Mouse (Mus musculus): ENCODE results near the gene Nxnl1.

The Nxnl1 gene

GRCm38 (mm10) chr8:71558071-71558957 is 8.1 kb downstream of the Nxnl1 start, which contains the start of gene Tmem221:
TSS of gene Tmem221 (minus strand) at chr8:71558871.
- DNase-seq (ENCODE audit: low read depth, low spot score) = no peak

- no peak for DNase-seq (ENCODE audit: low read depth, low spot score)
These were observed 11.8 kb downstream of the Nxnl1 start for GRCm38 (mm10) chr8:71554644-71555043.

DNA sequence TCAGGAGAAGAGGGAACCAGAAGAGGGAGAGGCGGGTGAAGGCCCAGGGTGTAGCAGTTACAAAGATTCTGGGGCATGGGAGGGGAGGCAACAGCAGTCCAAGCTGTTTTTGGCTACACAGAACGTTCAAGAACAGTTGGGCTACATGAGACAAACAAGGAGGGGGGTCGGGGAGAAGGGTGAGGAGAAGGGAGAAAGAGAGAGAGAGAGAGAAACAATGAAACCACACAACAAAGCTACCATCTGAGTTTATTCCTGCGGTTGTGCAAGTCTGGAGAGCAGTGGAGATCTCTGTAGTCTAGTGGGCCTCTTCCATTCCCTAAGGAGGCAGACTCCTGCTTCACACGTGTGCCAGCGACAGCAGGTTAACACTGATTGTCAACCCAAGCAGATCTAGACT is 12.4 kb downstream of the Nxnl1 start:
- DNase-seq (ENCODE audit: low read depth, low spot score) = no peak

DNA sequence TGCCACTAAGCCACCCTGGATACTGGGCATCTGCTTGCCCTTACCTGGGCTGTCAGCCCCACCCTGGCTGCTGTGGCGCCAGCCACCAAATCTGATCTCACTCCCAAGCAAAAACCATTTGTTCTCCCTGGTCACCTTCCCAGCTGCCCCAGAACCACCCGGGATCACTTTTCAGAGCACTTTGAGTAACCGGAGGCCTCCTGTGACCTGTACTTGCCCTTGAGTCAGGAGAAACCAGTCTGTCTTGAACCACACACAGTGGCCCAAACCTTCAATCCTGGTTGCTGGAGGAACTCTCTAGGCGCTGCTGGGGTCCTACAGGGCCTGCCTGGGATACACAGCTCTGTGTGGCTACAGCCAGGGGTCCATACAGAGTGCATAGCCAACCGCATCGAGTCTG is 13.6 kb downstream of the Nxnl1 start:
- no peak for DNase-seq (ENCODE audit: low read depth, low spot score)

- no peak for DNase-seq (ENCODE audit: low read depth, low spot score)
These were observed 15.6 kb downstream of the Nxnl1 start for GRCm38 (mm10) chr8:71550754-71551153.

- no peak for DNase-seq (ENCODE audit: low read depth, low spot score)
These were observed 18.8 kb downstream of the Nxnl1 start for GRCm38 (mm10) chr8:71547590-71547989.

- DNase-seq (ENCODE audit: low read depth, low spot score) = no peak
These were observed 21.3 kb downstream of the Nxnl1 start for GRCm38 (mm10) chr8:71545053-71545452.

- DNase-seq (ENCODE audit: low read depth, low spot score) = no peak
These were observed 22.6 kb downstream of the Nxnl1 start for GRCm38 (mm10) chr8:71543755-71544154.

DNA sequence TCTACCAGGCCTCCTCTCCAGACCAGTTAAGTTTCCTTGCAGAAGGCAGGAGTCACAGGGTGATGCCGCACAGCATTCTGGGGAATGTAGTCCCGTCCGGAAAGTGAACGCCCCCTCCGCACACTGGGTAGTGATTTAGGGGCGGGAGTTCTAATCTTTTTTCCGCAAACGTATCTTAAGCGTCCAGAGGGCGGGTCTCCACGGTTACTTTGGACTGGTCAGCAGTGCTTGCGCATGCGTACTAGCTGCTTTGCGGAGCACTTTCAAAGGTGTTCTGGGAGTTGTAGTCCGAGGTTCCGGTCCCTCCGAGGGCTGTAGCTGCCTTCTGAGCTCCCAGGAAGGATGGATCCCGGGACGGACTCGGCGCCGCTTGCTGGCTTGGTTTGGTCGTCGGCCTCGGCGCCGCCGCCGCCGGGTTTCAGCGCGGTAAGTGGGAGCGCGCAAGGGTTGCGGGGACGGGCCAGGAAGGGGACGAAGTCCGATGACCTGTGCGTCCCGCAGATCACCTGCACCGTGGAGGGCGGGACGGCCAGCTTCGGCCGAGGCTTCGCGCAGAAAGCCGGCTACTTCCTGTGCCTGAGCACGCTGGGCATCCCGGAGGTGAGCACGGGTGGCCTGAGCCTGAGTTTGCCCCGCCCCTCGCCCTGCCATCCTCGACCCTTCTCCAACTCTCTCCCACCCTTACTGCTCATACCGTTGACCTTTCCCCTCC is 23.6 kb downstream of the Nxnl1 start, which contains the start of gene Mvb12a:
Mvb12a (plus strand) TSS at position 291 of the 712 bp plus-strand sequence.
- DNase-seq (ENCODE audit: low read depth, low spot score) = peak; percentile 99

DNA sequence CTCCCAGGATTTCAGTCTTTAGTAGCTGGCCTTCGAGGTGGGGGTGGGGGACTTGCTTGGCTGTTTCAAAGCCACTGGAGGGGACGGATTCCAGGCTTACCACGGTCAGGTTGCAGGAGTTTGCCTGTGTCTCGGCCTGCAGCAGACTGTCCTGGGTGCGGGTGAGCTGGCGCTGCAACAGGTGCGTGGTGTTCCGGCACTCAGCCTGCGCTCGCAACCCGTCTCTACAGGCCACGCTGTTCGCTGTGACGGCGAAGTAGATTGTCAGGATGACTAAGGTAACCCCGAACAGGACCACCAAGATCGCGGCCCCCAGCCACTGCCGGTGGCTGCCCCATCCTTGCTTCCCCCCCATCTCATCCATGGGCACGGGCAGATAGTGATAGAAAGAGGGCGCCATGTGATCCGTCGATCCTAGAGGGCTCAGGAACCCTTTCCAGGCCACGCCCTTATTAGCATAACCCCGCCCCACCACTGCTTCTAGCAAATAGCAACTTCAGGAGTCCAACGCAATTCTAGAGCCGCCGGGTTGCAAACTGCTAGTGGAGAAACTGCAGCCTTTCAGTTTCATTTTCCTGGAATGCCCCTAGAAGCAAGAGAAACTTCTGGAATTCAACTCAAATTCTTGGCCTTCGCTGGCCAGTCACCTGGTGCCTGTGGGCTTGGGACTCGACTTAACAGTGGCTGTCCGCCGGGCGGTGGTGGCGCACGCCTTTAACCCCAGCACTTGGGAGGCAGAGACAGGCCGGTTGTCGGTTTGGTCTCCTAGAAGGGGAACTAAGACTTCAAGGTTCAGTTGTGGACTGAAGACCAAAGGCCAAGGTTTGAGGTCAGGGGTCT is 29.2 kb downstream of the Nxnl1 start, which contains the start of gene Bst2:
Bst2 (minus strand) TSS at position 429 of the 840 bp plus-strand sequence.
- DNase-seq (ENCODE audit: low read depth, low spot score) = peak; percentile 97

DNA sequence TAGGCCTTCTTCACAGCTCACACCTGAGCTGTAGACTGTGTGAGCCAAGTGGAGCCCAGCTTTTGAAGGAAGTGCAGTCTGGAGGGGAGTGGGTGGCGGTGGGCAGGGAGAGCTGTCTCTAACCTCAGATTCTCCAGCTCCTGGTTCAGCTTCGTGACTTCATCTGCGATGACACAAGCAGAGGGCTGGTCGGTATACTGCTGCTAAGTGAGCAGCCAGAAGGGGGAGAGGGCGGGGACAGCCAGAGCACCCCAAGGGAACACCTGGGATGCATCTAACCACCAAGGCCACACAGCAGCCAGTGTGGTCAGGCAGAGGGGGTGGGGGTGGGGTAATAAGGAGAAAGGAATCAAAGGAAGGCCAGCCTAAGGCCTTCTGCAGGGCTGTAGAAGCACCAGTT is 30.7 kb downstream of the Nxnl1 start:
- DNase-seq (ENCODE audit: low read depth, low spot score) = peak; percentile 72

GRCm38 (mm10) chr8:71534263-71534810 is 32.1 kb downstream of the Nxnl1 start:
- DNase-seq (ENCODE audit: low read depth, low spot score) = no peak

GRCm38 (mm10) chr8:71530735-71531467 is 35.5 kb downstream of the Nxnl1 start:
- DNase-seq (ENCODE audit: low read depth, low spot score) = peak; percentile 81

GRCm38 (mm10) chr8:71528362-71529073 is 37.9 kb downstream of the Nxnl1 start:
- DNase-seq (ENCODE audit: low read depth, low spot score) = no peak

GRCm38 (mm10) chr8:71527162-71527870 is 39.1 kb downstream of the Nxnl1 start:
- DNase-seq (ENCODE audit: low read depth, low spot score) = no peak

DNA sequence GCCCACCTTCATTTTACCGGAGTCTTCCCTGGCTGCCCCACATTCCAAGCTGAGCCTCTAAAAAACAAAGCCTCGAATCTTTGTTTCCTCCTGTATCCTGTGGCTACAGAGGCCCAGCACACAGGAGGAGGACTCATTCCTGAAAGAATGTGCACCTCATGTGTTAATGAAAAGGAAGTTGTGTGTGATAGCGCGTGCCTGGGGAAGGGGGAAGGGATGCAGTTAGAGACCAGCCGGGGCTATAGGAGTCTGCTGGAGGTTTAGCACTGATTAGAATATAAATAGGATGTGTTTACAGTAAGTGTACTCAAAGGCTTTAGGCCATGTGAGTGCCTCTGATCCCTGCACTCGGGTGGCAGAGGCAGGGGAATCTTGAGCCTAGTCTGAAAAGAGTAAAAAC is 40.1 kb downstream of the Nxnl1 start:
- no peak for DNase-seq (ENCODE audit: low read depth, low spot score)

- no peak for DNase-seq (ENCODE audit: low read depth, low spot score)
These were observed 41.0 kb downstream of the Nxnl1 start, which contains the start of gene Ccdc194 for GRCm38 (mm10) chr8:71525226-71526050. TSS of gene Ccdc194 (minus strand) at chr8:71525711.

- DNase-seq (ENCODE audit: low read depth, low spot score) = peak; percentile 94
These were observed 44.8 kb downstream of the Nxnl1 start for GRCm38 (mm10) chr8:71521634-71522033.

Measured in A20 (cell line).